Mouse (Mus musculus) frontal cortex, postnatal 25 days (tissue): Measurements from ENCODE around the gene Kctd13.

Experiments
- DNase-seq, 2 experiments: peaks; one replicate each; pipeline ENCODE4 v3.0.0; 2022; ENCODE audit warnings: low spot score in 2 of 2

Kctd13 gene

DNA sequence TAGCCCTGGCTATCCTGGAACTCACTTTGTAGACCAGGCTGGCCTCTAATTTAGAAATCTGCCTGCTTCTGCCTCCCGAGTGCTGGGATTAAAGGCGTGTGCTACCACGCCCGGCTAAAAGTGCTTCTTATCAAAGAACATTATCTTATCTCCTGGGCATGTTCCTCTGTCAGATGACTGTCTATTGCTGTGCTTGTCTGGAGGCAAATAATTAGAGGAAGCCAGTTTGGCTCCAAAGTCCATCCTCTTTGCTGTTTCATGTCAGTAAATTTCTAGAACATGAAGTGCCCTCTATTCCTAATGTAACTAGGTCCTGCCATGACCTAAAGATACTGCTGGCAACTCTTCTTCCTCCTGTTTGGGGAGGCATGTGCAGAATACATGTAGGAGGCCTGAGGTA, 53.4 kb downstream of the Kctd13 start:
- DNase-seq, result no peak

DNA sequence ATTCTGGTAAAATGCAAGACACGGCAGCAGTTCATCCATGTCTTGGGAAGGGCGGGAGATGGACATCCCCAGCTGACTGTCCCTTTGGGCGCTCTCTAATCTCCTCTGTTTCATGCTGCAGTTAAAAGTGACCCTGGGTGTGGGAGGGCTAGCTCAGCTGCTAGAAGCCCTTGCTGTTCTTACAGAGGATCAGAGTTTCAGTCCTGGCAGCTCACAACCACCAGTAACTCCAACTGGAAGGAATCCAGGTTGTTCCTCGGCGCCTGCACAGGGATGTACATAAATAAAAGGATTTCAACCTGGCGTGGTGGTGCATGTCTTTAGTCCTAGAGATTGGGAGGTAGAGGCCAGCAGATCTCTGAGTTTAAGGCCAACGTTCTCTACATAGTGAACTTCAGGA, 54.4 kb downstream of the Kctd13 start:
- DNase-seq, result no peak

DNA sequence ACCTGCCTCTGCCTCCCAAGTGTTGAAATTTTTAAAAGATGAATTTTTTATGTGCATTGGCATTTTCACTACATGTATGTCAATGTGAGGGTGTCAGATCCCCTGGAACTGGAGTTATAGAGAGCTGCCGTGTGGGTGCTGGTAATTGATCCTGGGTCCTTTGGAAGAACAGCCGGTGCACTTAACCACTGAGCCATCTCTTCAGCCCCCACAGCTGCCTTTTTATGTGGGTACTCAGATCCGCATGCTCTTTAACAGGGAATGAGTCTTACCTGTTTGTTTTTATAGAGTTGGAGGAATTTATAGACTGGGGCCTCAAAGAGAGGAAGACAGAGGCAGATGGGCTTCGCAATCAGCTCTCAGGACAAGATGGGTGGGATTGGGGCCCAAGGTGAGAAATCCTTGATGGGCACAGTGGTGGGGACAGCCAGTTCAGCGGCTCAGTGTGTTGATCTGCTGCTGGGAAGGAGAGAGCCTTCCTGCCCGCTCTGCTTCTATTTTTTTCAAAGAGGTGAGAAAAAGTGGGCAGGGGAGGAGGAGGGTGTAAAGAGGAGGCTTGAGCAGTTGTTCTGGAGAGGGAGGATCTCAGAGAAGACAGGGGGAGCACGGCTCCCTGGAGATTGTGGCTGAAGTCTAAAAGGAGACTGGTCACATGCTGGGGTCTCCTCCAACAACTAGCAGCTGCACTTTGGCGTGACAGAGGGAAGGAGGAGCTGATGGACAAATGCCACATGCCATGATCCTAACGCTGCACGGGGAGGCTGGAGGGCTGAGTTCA, 56.2 kb downstream of the Kctd13 start:
- DNase-seq, result no peak

DNA sequence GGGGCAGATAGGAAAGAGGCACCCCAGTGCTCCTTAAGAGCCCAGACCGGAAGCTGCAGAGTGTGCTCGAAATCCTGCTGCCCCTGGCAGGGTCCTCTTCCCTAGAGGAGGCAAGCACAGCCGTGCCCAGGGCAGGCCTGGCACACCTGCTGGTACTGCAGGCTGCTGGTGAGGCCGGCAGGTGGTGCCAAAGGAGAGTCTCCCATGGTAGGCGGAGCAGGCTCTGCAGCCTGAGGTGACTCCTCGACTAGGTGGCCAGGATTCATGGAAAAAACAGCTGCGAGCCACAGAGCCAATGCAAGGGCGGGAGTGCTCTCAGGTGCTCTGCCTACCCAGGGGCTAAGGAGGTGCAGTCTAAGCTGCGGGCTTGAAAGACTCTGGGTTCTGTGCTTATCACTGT, 57.6 kb downstream of the Kctd13 start:
- DNase-seq, result no peak

DNA sequence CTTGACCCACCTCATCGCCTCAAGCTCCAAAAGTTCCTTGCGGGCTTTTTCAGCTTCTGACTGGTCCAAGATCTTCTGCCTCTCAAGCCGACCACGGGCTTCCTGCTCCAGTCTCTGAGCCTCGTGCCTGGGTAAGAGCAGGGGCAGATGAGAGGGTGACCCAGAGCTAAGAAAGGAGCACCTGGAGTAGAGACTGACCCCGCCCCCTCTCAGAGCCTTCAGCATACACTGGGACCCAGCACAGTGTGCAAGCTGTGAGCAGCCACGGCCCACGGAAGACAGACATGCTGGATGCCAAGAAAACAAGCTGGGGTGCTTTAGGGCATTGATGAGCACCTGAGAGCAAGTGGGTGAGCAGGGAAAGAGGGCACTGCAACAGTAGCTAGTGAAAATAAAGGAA, 60.1 kb downstream of the Kctd13 start:
- no peak for DNase-seq
